Mouse (Mus musculus) neural tube, embryonic 15.5 days (tissue): ENCODE results near the gene Esrra. TPM values are rescaled to one million over a fixed set of nuclear protein-coding genes. Genes with fewer than 3 reads are reported as not detected.

ENCODE experiments used
- ATAC-seq: fragments of 200-750 bp; cut with Nextera tagmentation; 2 replicates; pipeline ENCODE4 v1.8.0; 2017; ENCODE audit warnings: mild to moderate bottlenecking, moderate TSS enrichment, moderate library complexity; ENCODE audit not compliant: low FRiP score
- H3K27ac ChIP-seq: fragments of 300-500 bp; sonication (generic); replicated peaks from 2 replicates; pipeline ENCODE4 v1.5.1; 2015; ENCODE audit warnings: mild to moderate bottlenecking, inconsistent platforms
- H3K27me3 ChIP-seq: fragments of 300-500 bp; sonication (generic); replicated peaks from 2 replicates; pipeline ENCODE4 v1.6.1; 2015; ENCODE audit warnings: inconsistent platforms
- H3K36me3 ChIP-seq: fragments of 300-500 bp; sonication (generic); 2 replicates; pipeline ENCODE4 v1.6.1; 2015; ENCODE audit warnings: inconsistent platforms
- H3K4me1 ChIP-seq: fragments of 300-500 bp; sonication (generic); 2 replicates; pipeline ENCODE4 v1.6.1; 2015; ENCODE audit warnings: inconsistent platforms
- H3K4me2 ChIP-seq: fragments of 300-500 bp; sonication (generic); 2 replicates; pipeline ENCODE4 v1.6.1; 2015; ENCODE audit warnings: inconsistent platforms, mild to moderate bottlenecking, moderate library complexity
- H3K4me3 ChIP-seq: fragments of 300-500 bp; sonication (generic); replicated peaks from 2 replicates; pipeline ENCODE4 v1.5.1; 2015; ENCODE audit warnings: mild to moderate bottlenecking, inconsistent platforms
- H3K9ac ChIP-seq: fragments of 300-500 bp; sonication (generic); replicated peaks from 2 replicates; pipeline ENCODE4 v1.6.1; 2015; ENCODE audit warnings: mild to moderate bottlenecking, inconsistent platforms
- H3K9me3 ChIP-seq: fragments of 300-500 bp; sonication (generic); replicated peaks from 2 replicates; pipeline ENCODE4 v1.6.1; 2016; ENCODE audit warnings: inconsistent platforms
- WGBS: fragments of 180-500 bp; shearing (Covaris S2); methylation state at CpG from one replicate; pipeline ENCODE4 v1.1.7; 2015; ENCODE audit warnings: mixed read lengths; 5-methylcytosine and 5-hydroxymethylcytosine counted together
- polyA plus RNA-seq: library from polyadenylated mRNA; unstranded; fragments of >200 nt; fragmentation: Nextera tagmentation; extraction: Ambion mirVana; gene quantifications from 2 replicates; pipeline ENCODE4 v1.2.1, GENCODE M21; 2015

The Esrra gene
- polyA plus RNA-seq, 1 experiment from 2014 or later = 17.1 TPM

DNA sequence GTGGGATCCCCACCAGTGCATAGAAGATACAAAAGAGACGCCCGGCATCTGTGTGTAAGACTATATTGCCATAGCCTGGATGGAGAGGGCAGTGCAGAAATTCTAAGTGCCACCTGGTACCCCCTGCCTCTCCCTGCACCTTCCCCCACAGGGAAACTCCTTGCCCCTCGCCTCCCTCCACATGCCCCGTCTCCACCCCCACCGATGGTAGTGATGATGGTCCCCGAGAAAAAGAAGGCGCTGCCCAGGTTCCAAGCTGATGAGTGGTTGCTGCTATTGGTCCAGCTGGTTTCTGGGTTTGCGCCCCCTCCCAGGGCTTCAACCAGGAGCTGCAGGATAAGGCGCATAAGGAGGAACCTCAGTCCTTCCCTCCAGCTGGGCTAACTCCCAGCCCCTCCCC lies 6.5 kb upstream of the Esrra start:
- H3K9me3 ChIP-seq = no peaks in the 10 kb centered on the region
- H3K4me3 ChIP-seq = no peak overlapping the region
- H3K36me3 ChIP-seq = no peaks in the 10 kb centered on the region
- H3K4me2 ChIP-seq = no peak overlapping the region
- no peak for ATAC-seq
- no peak overlapping the region for H3K9ac ChIP-seq
- H3K27me3 ChIP-seq = peaks cover 94% of the 10 kb centered on the region
- no peak overlapping the region for H3K27ac ChIP-seq
- H3K4me1 ChIP-seq = peaks cover 18% of the 10 kb centered on the region
- WGBS = 16% methylated on average over 7 of the region's 9 CpGs

DNA sequence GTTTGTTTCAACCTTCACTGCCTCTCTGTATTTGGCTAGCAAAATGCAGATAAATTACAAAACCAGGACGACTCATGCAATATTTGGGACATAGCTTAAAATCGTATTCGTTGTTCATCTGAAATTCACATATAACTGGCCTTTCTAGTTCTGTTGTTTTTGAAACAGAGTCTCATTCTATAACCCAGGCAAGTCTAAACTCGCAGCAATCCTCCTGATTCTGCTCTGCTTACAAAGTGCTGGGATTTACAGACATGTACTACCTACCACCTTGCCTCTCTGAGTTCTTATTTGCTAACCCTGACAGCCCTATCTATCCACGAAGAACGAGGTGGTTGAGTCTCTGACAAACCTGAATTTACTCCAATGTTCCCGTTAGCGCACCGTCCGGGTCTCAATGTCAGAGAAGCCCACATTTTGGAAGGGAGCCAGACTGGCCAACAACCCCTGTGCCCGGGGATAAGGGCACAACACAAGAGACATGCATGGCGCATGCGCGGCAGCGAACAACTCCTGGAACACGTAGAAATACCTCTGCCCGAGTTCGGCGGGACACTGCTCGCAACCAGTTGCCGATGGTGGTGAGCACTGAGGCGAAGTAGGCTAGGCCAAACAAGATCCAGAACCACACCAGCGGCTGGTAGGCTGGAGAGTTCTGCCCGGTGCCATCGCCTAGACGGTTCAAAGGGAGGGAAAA lies 5.1 kb upstream of the Esrra start:
- H3K9me3 ChIP-seq = no peaks in the 10 kb centered on the region
- peaks cover 86% of the 10 kb centered on the region for H3K27me3 ChIP-seq
- H3K4me3 ChIP-seq = peak overlapping the region; percentile 22; the same call in 1 of the 2 replicates
- H3K4me2 ChIP-seq = peak overlapping the region; percentile 46
- H3K27ac ChIP-seq = no peak overlapping the region
- ATAC-seq = no peak
- H3K4me1 ChIP-seq = peaks cover 23% of the 10 kb centered on the region
- WGBS = 17% methylated on average over 26 of the region's 26 CpGs
- no peak overlapping the region for H3K9ac ChIP-seq
- H3K36me3 ChIP-seq = no peaks in the 10 kb centered on the region

DNA sequence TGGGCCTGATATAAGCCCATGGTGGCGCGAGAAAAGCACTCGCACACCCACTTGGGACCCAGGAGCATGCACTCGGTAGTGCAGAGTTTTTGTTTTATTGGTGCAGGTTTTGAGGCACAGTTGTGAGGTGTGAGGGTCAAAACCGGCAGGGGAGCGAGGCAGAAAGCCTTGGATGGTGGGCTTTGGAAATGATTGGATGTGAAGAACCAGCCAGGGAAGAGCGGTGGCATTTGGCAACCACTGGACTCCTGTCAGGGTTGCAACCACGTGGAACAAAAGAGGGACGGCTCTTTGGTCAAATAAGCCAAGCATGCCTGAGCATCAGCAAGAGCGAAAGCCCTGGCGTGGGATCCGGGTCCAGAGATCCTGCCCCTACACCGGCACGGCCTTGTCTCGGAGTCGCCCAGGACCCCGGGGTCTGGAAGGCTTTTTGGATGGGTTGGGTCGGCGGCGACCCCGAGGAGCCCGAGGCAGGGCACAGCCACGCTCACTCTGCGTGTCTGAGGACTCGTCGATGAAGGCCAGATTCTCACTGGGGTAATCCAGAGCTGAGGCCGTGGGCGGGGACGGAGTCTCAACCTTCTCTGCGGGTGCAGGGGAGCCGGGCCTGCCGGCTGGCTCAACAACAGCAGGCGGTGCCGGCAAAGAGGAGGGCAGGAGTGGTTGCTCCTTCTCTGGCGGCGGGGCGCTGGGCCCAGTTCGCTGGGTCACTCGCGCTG lies 4.2 kb upstream of the Esrra start:
- WGBS = 7% methylated on average over 38 of the region's 40 CpGs
- Histone ChIP-seq H3K4me1 (peaks cover 27% of the 10 kb centered on the region), H3K9me3 (no peaks in the 10 kb centered on the region), H3K27me3 (peaks cover 77% of the 10 kb centered on the region), H3K4me3 (peak overlapping the region; percentile 3; the same call in 1 of the 2 replicates), H3K27ac (no peak overlapping the region), H3K36me3 (no peaks in the 10 kb centered on the region), H3K4me2 (peak overlapping the region; percentile 43; the same call in 1 of the 2 replicates), H3K9ac (no peak overlapping the region)
- no peak for ATAC-seq

- H3K27me3 ChIP-seq = peaks cover 72% of the 10 kb centered on the region
- WGBS = 2% methylated on average over 9 of the region's 9 CpGs
- no peaks in the 10 kb centered on the region for H3K9me3 ChIP-seq
- H3K36me3 ChIP-seq = no peaks in the 10 kb centered on the region
- H3K27ac ChIP-seq = no peak within 1 kb of the TSS
- peak within 1 kb of the TSS; percentile 19 for H3K4me3 ChIP-seq
- H3K4me2 ChIP-seq = peak within 1 kb of the TSS; percentile 43
- no peak for ATAC-seq
- H3K9ac ChIP-seq = no peak within 1 kb of the TSS
- H3K4me1 ChIP-seq = peaks cover 33% of the 10 kb centered on the region
These were observed 3.6 kb upstream of the Esrra start, which contains the start of gene Catsperz for GRCm38 (mm10) chr19:6925307-6925573. Catsperz (minus strand) TSS chr19:6925380.

DNA sequence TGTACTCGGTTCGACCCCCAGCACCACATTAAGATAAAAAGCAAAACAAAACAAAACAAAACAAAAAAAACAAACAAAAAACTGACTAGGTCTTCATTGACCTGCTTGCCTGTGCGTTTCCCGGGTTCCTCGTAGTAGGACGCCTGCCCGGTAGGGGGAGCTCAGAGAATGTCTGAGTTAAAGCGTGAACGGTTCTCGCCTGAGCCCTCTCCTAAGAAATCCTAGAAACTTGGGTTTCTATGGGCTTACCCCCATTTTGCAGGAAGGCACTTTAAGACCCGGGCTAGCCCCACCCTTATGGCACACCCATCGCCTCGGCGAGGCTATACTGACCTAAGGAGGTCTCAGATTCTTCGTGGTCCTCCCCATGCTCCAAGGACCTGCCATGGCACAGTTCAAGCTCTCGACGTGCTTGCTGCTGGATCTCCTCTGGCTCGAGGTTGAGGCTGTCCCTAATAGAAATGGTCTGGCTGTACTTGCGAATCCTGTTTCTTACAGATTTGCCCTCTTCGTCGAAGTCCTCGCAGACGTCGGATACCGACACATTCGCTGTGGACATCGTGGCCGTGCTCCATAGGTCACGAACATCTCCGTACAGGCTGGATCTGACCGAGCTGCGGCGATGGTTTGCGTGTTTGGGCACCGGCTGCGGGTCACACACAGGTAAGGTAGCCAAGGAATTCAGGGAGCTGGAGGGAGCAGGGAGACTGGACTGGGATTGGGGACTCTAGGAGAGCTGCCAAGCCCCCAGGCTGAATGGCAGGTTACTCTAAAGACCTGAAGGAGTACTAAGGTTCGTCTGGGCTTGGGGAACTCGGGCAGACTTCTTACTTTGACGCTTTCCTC lies 3.1 kb upstream of the Esrra start:
- no peaks in the 10 kb centered on the region for H3K9me3 ChIP-seq
- H3K4me2 ChIP-seq = peak overlapping the region; percentile 43
- H3K9ac ChIP-seq = no peak overlapping the region
- H3K36me3 ChIP-seq = no peaks in the 10 kb centered on the region
- 4% methylated on average over 39 of the region's 39 CpGs for WGBS
- ATAC-seq = no peak
- H3K27ac ChIP-seq = no peak overlapping the region
- peak overlapping the region; percentile 19 for H3K4me3 ChIP-seq
- H3K4me1 ChIP-seq = peaks cover 38% of the 10 kb centered on the region
- peaks cover 69% of the 10 kb centered on the region for H3K27me3 ChIP-seq

GRCm38 (mm10) chr19:6922901-6923735 lies 1.5 kb upstream of the Esrra start:
- H3K4me2 ChIP-seq = peak overlapping the region; percentile 89
- peaks cover 55% of the 10 kb centered on the region for H3K27me3 ChIP-seq
- H3K9me3 ChIP-seq = no peaks in the 10 kb centered on the region
- peak overlapping the region; percentile 62 for H3K27ac ChIP-seq
- H3K4me1 ChIP-seq = peaks cover 48% of the 10 kb centered on the region
- H3K4me3 ChIP-seq = peak overlapping the region; percentile 73; the same call in 1 of the 2 replicates
- ATAC-seq = no peak
- no peak overlapping the region for H3K9ac ChIP-seq
- 71% methylated on average over 6 of the region's 6 CpGs for WGBS
- H3K36me3 ChIP-seq = no peaks in the 10 kb centered on the region

GRCm38 (mm10) chr19:6920741-6921636 lies 624 bp downstream of the Esrra start:
- Histone ChIP-seq H3K9me3 (no peaks in the 10 kb centered on the region), H3K4me3 (peak overlapping the region; percentile 73), H3K4me1 (peaks cover 44% of the 10 kb centered on the region), H3K27me3 (peaks cover 34% of the 10 kb centered on the region), H3K9ac (peak overlapping the region; percentile 85), H3K27ac (peak overlapping the region; percentile 86), H3K36me3 (no peaks in the 10 kb centered on the region), H3K4me2 (peak overlapping the region; percentile 89)
- WGBS = 2% methylated on average over 37 of the region's 48 CpGs
- ATAC-seq = no peak; the same call in 1 of the 2 replicates

- H3K27me3 ChIP-seq = peaks cover 25% of the 10 kb centered on the region
- H3K4me2 ChIP-seq = peak overlapping the region; percentile 89
- peak overlapping the region; percentile 85 for H3K9ac ChIP-seq
- H3K27ac ChIP-seq = peak overlapping the region; percentile 86; the same call in 1 of the 2 replicates
- peak overlapping the region; percentile 73 for H3K4me3 ChIP-seq
- 41% methylated on average over 8 of the region's 8 CpGs for WGBS
- ATAC-seq = no peak
- H3K4me1 ChIP-seq = peaks cover 40% of the 10 kb centered on the region
- no peaks in the 10 kb centered on the region for H3K9me3 ChIP-seq
- no peaks in the 10 kb centered on the region for H3K36me3 ChIP-seq
These were observed 1.5 kb downstream of the Esrra start for GRCm38 (mm10) chr19:6919876-6920740.

GRCm38 (mm10) chr19:6919431-6919830 lies 2.2 kb downstream of the Esrra start:
- no peak overlapping the region for H3K27ac ChIP-seq
- H3K9me3 ChIP-seq = no peaks in the 10 kb centered on the region
- peak overlapping the region; percentile 89 for H3K4me2 ChIP-seq
- no peak overlapping the region for H3K9ac ChIP-seq
- H3K36me3 ChIP-seq = no peaks in the 10 kb centered on the region
- peaks cover 33% of the 10 kb centered on the region for H3K4me1 ChIP-seq
- peaks cover 18% of the 10 kb centered on the region for H3K27me3 ChIP-seq
- no peak for ATAC-seq
- H3K4me3 ChIP-seq = no peak overlapping the region

GRCm38 (mm10) chr19:6918321-6918720 lies 3.3 kb downstream of the Esrra start:
- H3K4me1 ChIP-seq = peaks cover 33% of the 10 kb centered on the region
- H3K4me3 ChIP-seq = no peak overlapping the region
- no peaks in the 10 kb centered on the region for H3K9me3 ChIP-seq
- H3K4me2 ChIP-seq = no peak overlapping the region
- 96% methylated on average over 4 of the region's 4 CpGs for WGBS
- no peak overlapping the region for H3K9ac ChIP-seq
- H3K27me3 ChIP-seq = peaks cover 8% of the 10 kb centered on the region
- ATAC-seq = no peak
- peaks cover 8% of the 10 kb centered on the region for H3K36me3 ChIP-seq
- no peak overlapping the region for H3K27ac ChIP-seq
